Mouse (Mus musculus) gastrocnemius, postnatal 14 days (tissue): ENCODE measurements at regions not wholly inside any gene's neighbourhood (a gene's known extent, or its start where the extent isn't known, plus 50 kb on each side); places are given as distances from the start of the nearest gene placed in this dataset.

Experiments
- DNase-seq: peaks from one replicate; pipeline ENCODE4 v3.0.0; 2021; ENCODE audit warnings: mixed read lengths
- intact Hi-C: fragments of 180-260 bp; cut with DNase I; formaldehyde crosslinking; loops from one replicate; pipeline ENCODE4 v1.15.1; 2025; ENCODE audit warnings: low total_unique reads

DNA sequence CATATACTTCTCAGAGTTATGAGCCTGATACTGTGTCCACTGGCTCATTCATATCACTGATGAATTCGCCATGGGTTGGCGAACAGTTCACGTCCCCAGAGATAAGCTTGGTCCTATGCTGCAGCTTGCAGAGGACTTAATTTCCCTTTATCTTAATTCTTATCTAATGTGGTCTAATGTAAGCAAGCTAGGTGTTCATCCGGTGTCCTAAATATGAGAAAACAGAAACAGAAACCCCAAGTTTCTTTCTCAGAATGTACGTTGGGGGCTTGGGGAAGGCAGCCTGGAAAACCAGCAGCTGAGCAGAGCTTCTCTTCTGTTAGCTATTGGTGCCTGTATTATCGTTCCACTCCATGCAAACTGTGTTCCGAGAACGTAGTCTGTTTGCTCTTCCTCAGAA lies 170.1 kb downstream of the 1700064H15Rik start:
- intact Hi-C loops = no loop called here
- no peak for DNase-seq

DNA sequence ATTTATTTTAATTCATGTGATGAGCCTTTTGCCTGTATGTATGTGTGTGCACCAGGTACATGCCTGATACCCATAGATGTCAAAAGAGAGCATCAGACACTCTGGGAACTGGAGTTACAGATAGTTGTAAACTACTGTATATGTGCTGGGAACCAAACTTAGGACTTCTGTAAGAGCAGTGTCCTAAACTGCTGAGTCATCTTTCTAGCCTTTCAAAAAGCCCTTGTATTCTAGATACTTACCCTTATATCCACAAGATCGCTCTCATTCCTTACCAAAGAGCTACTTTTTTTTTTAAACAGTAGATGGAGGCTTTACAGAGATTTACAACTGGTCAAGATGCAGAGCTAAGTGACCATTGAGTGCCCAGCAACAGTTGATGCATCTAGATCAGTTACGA lies 171.0 kb downstream of the 1700064H15Rik start:
- no peak for DNase-seq
- intact Hi-C loops = no loop called here

DNA sequence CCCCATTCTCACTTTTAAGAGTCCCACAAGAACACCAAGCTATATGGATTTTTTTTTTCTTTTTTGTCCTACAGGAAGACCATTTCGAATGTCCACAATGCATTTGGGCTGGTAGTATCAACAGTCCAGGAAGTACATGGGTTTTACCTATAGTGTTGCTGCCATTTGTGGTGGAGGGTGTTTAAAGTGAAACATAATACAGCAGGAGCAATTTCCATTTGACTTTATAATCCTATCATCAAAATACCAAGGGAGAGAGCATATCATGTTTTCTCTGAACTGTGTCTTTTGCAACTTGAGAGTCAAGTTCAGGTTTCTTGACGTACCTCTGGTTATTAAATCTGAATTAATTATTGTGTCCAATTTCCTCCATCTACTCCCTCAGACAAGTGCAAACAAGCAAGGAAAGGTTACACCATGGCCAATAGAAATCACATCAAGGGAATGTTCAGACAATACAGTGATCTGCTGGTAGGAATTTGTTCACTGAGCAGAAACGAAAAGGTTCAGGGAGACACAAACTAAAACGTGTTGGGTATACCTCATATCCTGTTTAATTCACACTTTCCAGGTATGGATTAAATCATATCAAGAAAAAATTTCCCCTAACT lies 172.5 kb downstream of the 1700064H15Rik start:
- DNase-seq = no peak
- intact Hi-C loops = no loop called here

DNA sequence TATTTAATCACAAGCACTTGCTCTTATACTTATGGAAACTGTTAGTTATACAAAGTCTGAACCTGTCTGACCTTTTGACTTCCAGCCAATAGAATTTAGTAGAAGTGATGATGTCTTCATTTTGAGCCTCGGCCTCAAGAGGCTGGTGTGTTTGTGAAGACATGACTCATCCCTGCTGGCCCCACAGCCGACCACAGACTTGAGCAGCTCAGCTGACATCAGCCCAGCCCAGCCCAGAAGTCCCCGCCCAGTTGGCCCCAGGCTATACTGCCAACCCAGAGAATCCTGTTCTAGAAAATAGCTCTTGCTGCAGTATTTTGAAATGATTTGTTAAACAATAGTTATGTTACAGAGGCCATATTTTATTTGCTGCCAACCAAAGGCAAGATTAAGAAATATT lies 177.5 kb downstream of the 1700064H15Rik start:
- intact Hi-C loops = no loop called here
- DNase-seq = peak; percentile 17

DNA sequence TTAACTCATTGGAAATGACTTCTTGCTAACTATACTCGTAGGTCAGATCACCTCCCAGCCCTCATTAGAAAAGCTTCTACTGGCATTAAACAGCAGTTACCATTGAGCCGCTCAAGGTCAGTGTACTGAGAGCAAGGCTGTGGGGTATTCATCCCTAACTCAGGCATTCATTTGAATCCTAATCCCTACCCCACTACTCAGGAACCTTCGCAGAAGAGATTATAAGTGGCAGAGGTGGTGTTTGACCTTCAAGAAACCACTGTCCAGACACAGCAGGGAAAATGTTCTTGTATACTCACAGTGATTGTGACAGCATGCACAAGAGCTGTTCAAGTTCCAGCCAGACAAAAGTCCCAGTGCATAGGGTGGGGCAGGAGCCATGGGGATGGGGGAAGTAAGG lies 179.5 kb downstream of the 1700064H15Rik start:
- intact Hi-C loops = no loop called here
- no peak for DNase-seq

- intact Hi-C loops = no loop called here
These were observed 180.3 kb downstream of the 1700064H15Rik start for GRCm38 (mm10) chr3:19448192-19448591.

DNA sequence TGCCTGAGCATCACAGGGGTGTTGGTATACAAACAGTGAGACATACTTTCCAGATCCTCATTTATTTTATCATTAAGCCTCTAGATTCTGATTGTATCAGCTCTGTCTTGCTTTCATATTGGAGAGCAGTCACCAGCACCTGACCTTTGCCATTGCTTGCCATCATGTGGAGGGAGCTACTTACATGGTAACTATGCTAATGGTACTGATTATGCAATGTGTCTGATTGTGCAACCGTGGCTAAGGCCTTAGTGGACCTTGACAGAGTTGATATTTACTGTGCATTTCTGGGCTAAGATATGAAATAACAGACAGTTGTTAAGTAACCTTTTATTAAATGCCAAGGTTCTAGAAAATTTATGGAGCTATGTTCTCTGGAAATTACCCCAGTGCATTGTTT lies 180.7 kb downstream of the 1700064H15Rik start:
- intact Hi-C loops = no loop called here
- DNase-seq = no peak

More at GRCm38 (mm10) chr3:19448192-19448591, 180.3 kb downstream of the 1700064H15Rik start:
- no peak for DNase-seq

GRCm38 (mm10) chr3:19444914-19445313 lies 183.6 kb downstream of the 1700064H15Rik start:
- no peak for DNase-seq
- intact Hi-C loops = no loop called here

DNA sequence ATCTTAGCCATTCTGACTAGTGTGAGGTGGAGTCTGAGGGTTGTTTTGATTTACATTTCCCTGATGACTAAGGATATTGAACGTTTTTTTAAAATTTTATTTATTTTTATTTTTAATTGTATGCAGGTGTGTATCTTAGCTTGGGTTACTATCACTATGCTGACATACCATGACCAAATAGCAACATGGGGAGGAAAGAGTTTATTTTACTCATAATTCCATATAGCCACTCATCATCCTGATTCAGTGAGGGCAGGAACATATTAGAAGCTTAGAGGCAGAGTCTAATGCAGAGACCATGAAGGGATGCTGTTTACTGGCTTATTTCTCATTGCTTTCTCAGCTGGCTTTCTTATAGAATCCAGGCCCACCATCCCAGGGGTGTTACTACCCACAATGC lies 186.7 kb downstream of the 1700064H15Rik start:
- no peak for DNase-seq
- intact Hi-C loops = no loop called here

DNA sequence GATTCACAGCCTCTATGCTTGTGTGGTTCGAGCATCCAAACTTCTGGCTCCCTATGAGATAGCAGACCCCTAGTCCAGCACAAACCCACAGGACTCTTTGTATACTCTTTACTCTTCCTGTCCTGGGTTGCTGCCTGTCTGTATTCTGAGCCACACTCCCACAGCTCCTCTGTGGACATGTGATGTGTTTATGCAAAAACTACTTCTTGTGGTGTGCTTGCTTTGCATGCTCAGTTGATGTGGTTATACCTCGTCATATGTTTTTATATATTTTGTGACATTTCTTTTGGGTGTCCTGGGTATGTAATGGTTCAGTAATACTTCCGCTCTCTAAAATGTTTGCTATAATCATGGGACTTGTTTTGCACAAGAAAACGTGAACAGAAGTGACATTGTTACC lies 198.3 kb downstream of the 1700064H15Rik start:
- intact Hi-C loops = no loop called here
- no peak for DNase-seq

DNA sequence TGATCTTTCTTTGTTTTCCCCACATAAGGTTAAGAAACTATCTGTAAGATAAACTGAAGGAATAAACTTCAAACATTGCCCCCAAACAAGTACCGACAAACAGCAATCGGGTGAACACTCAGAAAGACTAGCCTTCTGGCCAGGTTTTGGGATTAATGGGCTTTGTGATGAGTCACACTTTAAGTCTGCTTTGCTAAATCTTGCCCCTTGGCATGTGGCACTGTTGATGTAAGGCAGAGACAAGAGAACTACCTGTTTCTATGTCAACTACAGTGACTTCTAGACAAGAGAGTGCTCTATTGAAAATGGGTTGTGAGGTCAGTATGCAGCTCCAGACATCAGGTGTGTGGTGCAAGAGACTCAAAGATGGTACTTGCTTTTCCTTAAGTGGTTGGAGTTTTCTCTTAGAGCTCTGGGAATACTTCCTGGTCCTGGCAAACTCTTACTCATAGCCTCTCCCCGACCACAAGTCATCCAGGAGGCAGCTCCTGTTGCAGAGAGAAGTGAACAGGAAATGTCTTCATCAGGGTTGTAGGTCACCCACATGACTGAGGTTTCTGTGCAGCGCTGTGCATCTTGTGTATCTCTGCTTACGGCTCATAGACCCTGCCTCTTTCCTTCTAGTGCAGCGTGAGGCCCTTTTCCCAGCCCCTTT lies 198.9 kb downstream of the 1700064H15Rik start:
- no peak for DNase-seq
- intact Hi-C loops = no loop called here

GRCm38 (mm10) chr3:19429010-19429409 lies 199.5 kb downstream of the 1700064H15Rik start:
- no peak for DNase-seq
- intact Hi-C loops = no loop called here

DNA sequence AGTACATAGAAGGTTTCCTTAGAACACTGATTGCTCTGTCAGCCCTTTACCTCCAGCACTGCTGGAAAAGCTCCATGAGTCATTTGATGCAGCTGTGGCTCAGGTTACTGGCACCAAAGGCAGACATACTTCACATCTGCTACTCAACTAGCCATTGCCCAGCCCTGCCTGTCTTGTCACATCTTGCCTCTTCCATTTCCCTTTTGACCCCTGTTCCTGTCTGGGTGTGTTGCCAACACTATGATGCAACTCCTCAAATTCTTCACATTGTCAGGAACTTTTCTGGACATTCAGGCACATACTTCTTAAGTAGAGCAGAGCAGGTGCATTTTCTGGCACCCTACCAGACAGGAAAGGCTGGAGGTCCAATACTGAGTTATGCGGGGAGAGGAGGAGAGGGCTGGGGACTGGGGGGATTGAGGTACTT lies 202.3 kb downstream of the 1700064H15Rik start:
- DNase-seq = peak; percentile 10
- intact Hi-C loops = no loop called here

DNA sequence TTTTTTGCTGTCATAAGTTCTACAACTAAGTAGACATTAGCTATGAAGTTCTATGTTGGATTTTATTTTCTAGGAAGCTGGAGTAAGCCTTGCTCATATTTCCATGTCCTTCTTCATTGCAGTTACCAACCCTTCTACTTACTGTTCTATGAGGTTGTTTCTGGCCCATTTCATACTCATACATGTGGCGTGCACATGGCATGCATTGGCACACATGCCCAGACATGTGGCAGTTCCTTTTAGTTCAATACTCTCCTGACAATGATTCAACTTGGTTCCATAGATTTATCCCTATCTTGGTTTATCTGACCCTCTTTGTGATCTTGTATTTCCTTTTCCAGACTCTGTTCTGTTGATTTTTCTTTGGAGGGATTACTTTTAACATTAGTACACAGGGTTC lies 203.2 kb downstream of the 1700064H15Rik start:
- DNase-seq = no peak
- intact Hi-C loops = no loop called here

- intact Hi-C loops = no loop called here
- DNase-seq = no peak
These were observed 204.1 kb downstream of the 1700064H15Rik start for GRCm38 (mm10) chr3:19424384-19424783.

- DNase-seq = no peak
- intact Hi-C loops = no loop called here
These were observed 207.0 kb downstream of the 1700064H15Rik start for GRCm38 (mm10) chr3:19421430-19421944.

GRCm38 (mm10) chr3:19420912-19421311 lies 207.6 kb downstream of the 1700064H15Rik start:
- intact Hi-C loops = no loop called here
- no peak for DNase-seq

- intact Hi-C loops = no loop called here
- DNase-seq = no peak
These were observed 217.4 kb downstream of the 1700064H15Rik start for GRCm38 (mm10) chr3:19410938-19411515.

DNA sequence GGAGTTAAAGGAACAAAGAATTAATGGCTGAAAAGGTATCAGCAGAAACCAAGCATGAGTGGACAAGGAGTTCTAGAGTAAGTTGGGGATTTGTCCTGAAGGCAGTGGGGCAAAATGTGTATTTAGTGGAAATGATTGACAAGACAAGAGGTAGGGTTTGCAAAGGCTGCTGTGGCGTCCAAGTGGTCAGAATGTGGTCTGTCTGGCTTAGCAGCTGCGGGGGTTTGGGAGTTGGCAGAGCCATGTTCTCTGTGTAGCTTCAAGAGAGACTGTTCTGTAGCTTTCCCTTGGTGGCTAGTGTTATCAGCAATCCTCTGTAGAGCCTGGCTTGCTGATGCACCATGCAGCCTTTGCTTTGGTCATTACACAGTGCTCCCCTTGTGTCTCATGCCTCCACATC lies 220.2 kb downstream of the 1700064H15Rik start:
- intact Hi-C loops = no loop called here
- no peak for DNase-seq

DNA sequence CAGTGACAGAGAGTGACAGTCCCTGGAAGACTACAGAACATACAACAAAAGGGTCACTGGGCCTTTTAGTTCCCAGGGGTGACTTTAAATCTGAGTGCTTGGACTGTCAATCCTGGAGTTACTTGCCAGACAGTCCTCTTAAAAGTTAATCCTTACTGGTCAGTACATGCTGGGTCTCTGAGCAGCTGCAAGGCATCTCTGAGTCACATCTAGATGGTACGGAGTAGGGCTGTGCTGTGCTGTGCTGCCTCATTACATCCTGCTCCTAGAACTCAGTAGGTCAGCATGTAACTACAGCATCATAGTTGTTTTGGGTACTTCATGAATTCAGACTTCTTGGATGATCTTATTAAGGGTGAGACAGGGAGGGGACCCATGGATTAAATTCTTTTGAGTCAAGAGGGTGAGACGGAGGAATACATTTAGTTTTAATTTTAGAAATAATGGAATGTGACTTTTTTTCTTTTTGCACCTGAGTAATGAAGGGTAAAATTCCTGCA lies 220.8 kb downstream of the 1700064H15Rik start:
- DNase-seq = no peak
- intact Hi-C loops = no loop called here
